Comparison of ENCODE assay signal across 8 mouse cellular contexts in the genomic region with DNA sequence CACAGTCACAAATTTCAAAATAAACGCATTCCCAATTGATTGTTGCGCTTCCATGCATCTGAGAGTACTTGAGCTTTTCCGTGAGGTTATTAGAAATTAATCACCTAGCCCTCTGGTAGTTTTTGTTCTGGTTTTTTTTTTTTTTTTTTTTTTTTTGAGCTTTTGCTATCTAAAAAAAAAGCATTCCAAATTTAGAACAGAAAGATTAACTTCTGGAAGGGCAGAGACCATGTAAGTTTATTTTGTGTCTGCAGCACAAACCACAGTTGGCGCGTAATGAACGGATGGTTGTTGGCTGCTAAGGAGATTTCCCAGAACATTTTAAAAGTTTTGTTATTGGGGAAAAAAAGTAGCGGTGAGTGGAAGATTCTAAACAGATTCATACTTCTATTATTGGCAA. TPM values are rescaled to one million over a fixed set of nuclear protein-coding genes. Genes with fewer than 3 reads are reported as not detected.
DNase-seq lines count a peak whose midpoint lies in the region; ATAC-seq and TF ChIP-seq lines count a peak whose summit lies in the region.

No protein-coding gene starts in this region.

- H3K4me2 ChIP-seq in lung, embryonic 14.5 days, result peak overlapping the region; percentile 83
- H3K4me2 ChIP-seq in embryonic facial prominence, embryonic 15.5 days (replicated peaks), result peak overlapping the region; percentile 75
- H3K4me2 ChIP-seq in intestine, postnatal 0 days (replicated peaks; ENCODE audit: low read depth), result peak overlapping the region; percentile 70
- peak overlapping the region; percentile 83 for H3K4me2 ChIP-seq in neural tube, embryonic 14.5 days (ENCODE audit: low read depth, low read length)

- H3K27ac ChIP-seq in lung, embryonic 14.5 days (ENCODE audit: low read depth), result peak overlapping the region; percentile 95
- no peak overlapping the region for H3K27ac ChIP-seq in embryonic facial prominence, embryonic 15.5 days (replicated peaks)
- H3K27ac ChIP-seq in intestine, postnatal 0 days (ENCODE audit: low read depth, low read length), result no peak overlapping the region
- H3K27ac ChIP-seq in neural tube, embryonic 14.5 days (ENCODE audit: low read depth, low read length), result peak overlapping the region; percentile 96

- no peak for ATAC-seq in lung, embryonic 14.5 days (ENCODE audit: insufficient read depth)
- ATAC-seq in embryonic facial prominence, embryonic 15.5 days (ENCODE audit: insufficient number of reproducible peaks, low FRiP score, low TSS enrichment, low read depth), result no peak
- no peak for ATAC-seq in intestine, postnatal 0 days
- ATAC-seq in neural tube, embryonic 14.5 days (ENCODE audit: low read depth), result no peak

- no peaks in the 10 kb centered on the region for H3K36me3 ChIP-seq in lung, embryonic 14.5 days (ENCODE audit: insufficient read depth)
- no peaks in the 10 kb centered on the region for H3K36me3 ChIP-seq in embryonic facial prominence, embryonic 15.5 days
- H3K36me3 ChIP-seq in intestine, postnatal 0 days (ENCODE audit: control insufficient read depth, insufficient read depth), result no peaks in the 10 kb centered on the region
- H3K36me3 ChIP-seq in neural tube, embryonic 14.5 days (ENCODE audit: control insufficient read depth, insufficient read depth, low read length), result no peaks in the 10 kb centered on the region

- peak; percentile 11 for DNase-seq in lung, embryonic 14.5 days
- no peak for DNase-seq in lung, postnatal 4 days
- DNase-seq in thymus, postnatal 14 days, result no peak
- DNase-seq in gastrocnemius, postnatal 4 days (ENCODE audit: low spot score in 2 of 2), result no peak
- DNase-seq in left cerebral cortex, adult 18-20 months (ENCODE audit: low spot score in 2 of 2), result no peak

- no peaks in the 10 kb centered on the region for H3K27me3 ChIP-seq in lung, embryonic 14.5 days (ENCODE audit: insufficient read depth, low read length)
- H3K27me3 ChIP-seq in embryonic facial prominence, embryonic 15.5 days, result no peaks in the 10 kb centered on the region
- H3K27me3 ChIP-seq in intestine, postnatal 0 days (replicated peaks; ENCODE audit: control insufficient read depth, insufficient read depth, low read length), result no peaks in the 10 kb centered on the region
- no peaks in the 10 kb centered on the region; the same call in 1 of the 2 replicates for H3K27me3 ChIP-seq in neural tube, embryonic 14.5 days (ENCODE audit: control insufficient read depth, insufficient read depth, low read length)

- H3K4me3 ChIP-seq in lung, embryonic 14.5 days (ENCODE audit: low read depth, low read length), result peak overlapping the region; percentile 92
- peak overlapping the region; percentile 100 for H3K4me3 ChIP-seq in embryonic facial prominence, embryonic 15.5 days (replicated peaks)
- peak overlapping the region; percentile 95 for H3K4me3 ChIP-seq in intestine, postnatal 0 days (ENCODE audit: low read depth, low read length)
- H3K4me3 ChIP-seq in neural tube, embryonic 14.5 days (ENCODE audit: low read depth, low read length), result peak overlapping the region; percentile 98

- H3K9me3 ChIP-seq in lung, embryonic 14.5 days (ENCODE audit: low read depth, low read length), result no peaks in the 10 kb centered on the region
- no peaks in the 10 kb centered on the region for H3K9me3 ChIP-seq in embryonic facial prominence, embryonic 15.5 days (replicated peaks)
- no peaks in the 10 kb centered on the region for H3K9me3 ChIP-seq in intestine, postnatal 0 days (ENCODE audit: control insufficient read depth)
- no peaks in the 10 kb centered on the region for H3K9me3 ChIP-seq in neural tube, embryonic 14.5 days (ENCODE audit: control insufficient read depth, low read length)

- no peaks in the 10 kb centered on the region; the same call in 1 of the 2 replicates for H3K4me1 ChIP-seq in lung, embryonic 14.5 days (ENCODE audit: insufficient read depth)
- H3K4me1 ChIP-seq in embryonic facial prominence, embryonic 15.5 days, result peaks cover 7% of the 10 kb centered on the region
- no peaks in the 10 kb centered on the region for H3K4me1 ChIP-seq in intestine, postnatal 0 days (replicated peaks; ENCODE audit: control insufficient read depth, insufficient read depth, low read length)
- peaks cover 19% of the 10 kb centered on the region for H3K4me1 ChIP-seq in neural tube, embryonic 14.5 days (ENCODE audit: control insufficient read depth, insufficient read depth, low read length)

- WGBS in lung, embryonic 14.5 days, result 43% methylated on average over 7 of the region's 7 CpGs
- WGBS in embryonic facial prominence, embryonic 15.5 days, result 57% methylated on average over 7 of the region's 7 CpGs
- 51% methylated on average over 7 of the region's 7 CpGs for WGBS in intestine, postnatal 0 days
- 63% methylated on average over 7 of the region's 7 CpGs for WGBS in neural tube, embryonic 14.5 days

- H3K9ac ChIP-seq in lung, embryonic 14.5 days, result peak overlapping the region; percentile 95
- H3K9ac ChIP-seq in embryonic facial prominence, embryonic 15.5 days, result no peak overlapping the region
- H3K9ac ChIP-seq in intestine, postnatal 0 days (ENCODE audit: low read depth, low read length), result peak overlapping the region; percentile 81
- H3K9ac ChIP-seq in neural tube, embryonic 14.5 days (replicated peaks; ENCODE audit: low read depth, low read length), result peak overlapping the region; percentile 90; the same call in 1 of the 2 replicates

- no peak for TF ChIP-seq CTCF in lung, embryonic 14.5 days (IDR thresholded peaks at IDR 0.05; ENCODE audit: low read depth)
- no peak for TF ChIP-seq CTCF in intestine, postnatal 0 days (IDR thresholded peaks at IDR 0.05; ENCODE audit: low read depth)

RNA-seq across cellular contexts. Expression of a gene that starts 0.8 kb away (rescaled TPM):
- 69.6 and 74.8 TPM in 2 replicates for polyA plus RNA-seq in lung, embryonic 14.5 days (2014; fragmentation: Nextera tagmentation; extraction: Ambion mirVana)
- 60.5 and 62.4 TPM in 2 replicates for polyA plus RNA-seq in embryonic facial prominence, embryonic 15.5 days (2015; fragmentation: Nextera tagmentation; extraction: Ambion mirVana)
- 25.3 and 27.0 TPM in 2 replicates for polyA plus RNA-seq in intestine, postnatal 0 days (2015; fragmentation: Nextera tagmentation; extraction: Ambion mirVana)
- 228 and 234 TPM in 2 replicates for polyA plus RNA-seq in neural tube, embryonic 14.5 days (2014; fragmentation: Nextera tagmentation; extraction: Ambion mirVana)
- 10 to 100 TPM; 72.9 to 76.0 TPM for total RNA-seq in gastrocnemius, postnatal 4 days (2021)
- 100 to 1,000 TPM; 453 to 516 TPM for total RNA-seq in left cerebral cortex, adult 18-20 months (2021)

RNA-seq across cellular contexts. Expression of a gene that starts 38.5 kb away (rescaled TPM):
- 2.5 and 3.8 TPM in 2 replicates for polyA plus RNA-seq in lung, embryonic 14.5 days (2014; fragmentation: Nextera tagmentation; extraction: Ambion mirVana)
- 2.9 and 3.9 TPM in 2 replicates for polyA plus RNA-seq in embryonic facial prominence, embryonic 15.5 days (2015; fragmentation: Nextera tagmentation; extraction: Ambion mirVana)
- polyA plus RNA-seq in intestine, postnatal 0 days (2015; fragmentation: Nextera tagmentation; extraction: Ambion mirVana), result 1.5 and 1.6 TPM in 2 replicates
- polyA plus RNA-seq in neural tube, embryonic 14.5 days (2014; fragmentation: Nextera tagmentation; extraction: Ambion mirVana), result 11.2 and 16.1 TPM in 2 replicates
- total RNA-seq in gastrocnemius, postnatal 4 days (2021), result 1 to 10 TPM; 7.7 to 9.2 TPM
- total RNA-seq in left cerebral cortex, adult 18-20 months (2021), result 100 to 1,000 TPM; 170 to 178 TPM

Comparison
In these comparisons a context has a peak if more than half of its experiments do, and no peak if none do; other contexts are left out.
1. H3K27ac ChIP-seq: peak in lung, embryonic 14.5 days (single experiment) and neural tube, embryonic 14.5 days (single experiment); none in embryonic facial prominence, embryonic 15.5 days (single experiment) and intestine, postnatal 0 days (single experiment).
2. Peak in every context shown above with its lines, with median percentiles within 50 percentile points of each other: H3K4me2 ChIP-seq and H3K4me3 ChIP-seq.